Mouse (Mus musculus) kidney, postnatal 0 days (tissue): ENCODE measurements around the gene BC051019. TPM values are rescaled to one million over a fixed set of nuclear protein-coding genes. Genes with fewer than 3 reads are reported as not detected.
A peak's percentile ranks its signal among the peaks of the same experiment; 100 is the strongest.

Experiments
- ATAC-seq: fragments of 200-750 bp; cut with Nextera tagmentation; replicated peaks from 2 replicates; pipeline ENCODE4 v1.8.0; 2017; ENCODE audit warnings: low read depth, moderate number of reproducible peaks, moderate TSS enrichment, moderate library complexity; ENCODE audit not compliant: low FRiP score
- DNase-seq: peaks from one replicate; pipeline ENCODE4 v3.0.0-alpha.2; 2016; ENCODE audit warnings: low spot score
- H3K27ac ChIP-seq: fragments of 300-500 bp; sonication (generic); 2 replicates; pipeline ENCODE4 v1.5.1; 2014; ENCODE audit warnings: mild to moderate bottlenecking
- H3K27me3 ChIP-seq: fragments of 300-500 bp; sonication (generic); 2 replicates; pipeline ENCODE4 v1.6.1; 2014; ENCODE audit warnings: low read length, mixed read lengths; ENCODE audit not compliant: insufficient read depth
- H3K36me3 ChIP-seq: fragments of 300-500 bp; sonication (generic); 2 replicates; pipeline ENCODE4 v1.6.1; 2014; ENCODE audit warnings: low read length, mixed read lengths; ENCODE audit not compliant: insufficient read depth
- H3K4me1 ChIP-seq: fragments of 300-500 bp; sonication (generic); replicated peaks from 2 replicates; pipeline ENCODE4 v1.6.1; 2014; ENCODE audit warnings: antibody characterized with exemption, low read length, mixed read lengths; ENCODE audit not compliant: insufficient read depth
- H3K4me2 ChIP-seq: fragments of 300-500 bp; sonication (generic); 2 replicates; pipeline ENCODE4 v1.6.1; 2014; ENCODE audit warnings: mild to moderate bottlenecking, low read length, moderate library complexity, mixed read lengths
- H3K4me3 ChIP-seq: fragments of 300-500 bp; sonication (generic); replicated peaks from 2 replicates; pipeline ENCODE4 v1.5.1; 2014; ENCODE audit warnings: low read depth, low read length
- H3K9ac ChIP-seq: fragments of 300-500 bp; sonication (generic); 2 replicates; pipeline ENCODE4 v1.6.1; 2014; ENCODE audit warnings: low read depth, low read length
- H3K9me3 ChIP-seq: fragments of 300-500 bp; sonication (generic); replicated peaks from 2 replicates; pipeline ENCODE4 v1.6.1; 2016; ENCODE audit warnings: low read length, inconsistent platforms, mixed read lengths
- CTCF ChIP-seq: IDR thresholded peaks from 2 replicates; pipeline ENCODE4 v1.5.1; 2016; ENCODE audit warnings: antibody characterized with exemption, low read depth, mild to moderate bottlenecking, moderate library complexity
- WGBS: fragments of 180-500 bp; shearing (Covaris S2); extraction: QIAGEN DNeasy Blood & Tissue Kit; methylation state at CpG from one replicate; pipeline ENCODE4 v1.1.7; 2014; 5-methylcytosine and 5-hydroxymethylcytosine counted together
- polyA plus RNA-seq: library from polyadenylated mRNA; unstranded; fragments of >200 nt; fragmentation: Nextera tagmentation; extraction: Ambion mirVana; gene quantifications from 2 replicates; pipeline ENCODE4 v1.2.1, GENCODE M21; 2015

BC051019 gene
- polyA plus RNA-seq, 1 experiment from 2014 or later, result not detected

DNA sequence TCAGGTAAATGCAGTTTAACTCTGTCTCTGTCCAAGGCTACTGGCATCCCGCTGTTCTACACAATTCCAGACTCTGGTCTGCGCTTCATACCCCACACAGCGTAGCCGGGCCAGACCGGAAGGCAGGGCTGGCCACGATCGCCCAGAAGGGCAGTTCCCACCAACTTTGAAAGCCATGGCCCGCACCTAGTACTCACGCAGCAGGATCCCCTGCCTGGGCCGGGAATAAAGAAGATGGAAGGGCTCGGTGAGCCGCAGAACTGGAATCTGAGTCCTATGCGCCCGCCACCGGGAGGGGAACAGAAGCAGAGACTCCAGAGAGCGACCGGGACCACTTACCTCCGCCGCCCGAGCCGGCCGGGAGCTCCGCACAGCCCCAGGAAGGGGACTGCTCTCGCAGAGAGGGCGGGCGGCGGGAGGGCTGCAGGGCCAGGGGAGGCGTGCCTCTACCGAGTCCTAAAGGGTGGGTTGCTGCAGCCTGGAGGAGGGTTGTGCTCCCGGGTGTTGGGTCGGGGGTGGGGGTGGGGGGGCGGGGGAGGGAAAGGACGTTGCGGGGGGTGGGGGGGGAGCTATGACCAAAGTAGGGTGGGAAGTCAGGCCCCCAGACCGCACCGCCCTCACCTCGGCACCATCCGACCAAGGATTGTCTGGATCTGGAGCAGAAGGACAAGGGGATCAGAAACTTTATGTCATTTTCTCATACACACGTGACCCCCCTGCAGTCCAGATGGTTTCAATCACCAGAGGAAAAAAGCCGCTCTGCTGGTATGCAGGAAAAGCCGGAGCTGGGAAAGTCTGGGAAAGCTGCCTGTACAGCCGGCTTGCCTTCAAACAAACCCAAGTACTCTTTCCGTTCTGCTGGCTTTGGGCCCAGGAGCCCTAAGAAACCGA, 51.8 kb downstream of the BC051019 start:
- no peaks in the 10 kb centered on the region for H3K27me3 ChIP-seq
- peaks cover 8% of the 10 kb centered on the region for H3K4me1 ChIP-seq
- H3K36me3 ChIP-seq, result no peaks in the 10 kb centered on the region
- peak overlapping the region; percentile 87 for H3K4me2 ChIP-seq
- H3K4me3 ChIP-seq, result peak overlapping the region; percentile 80
- DNase-seq, result peak; percentile 98
- under 1% methylated on average over 35 of the region's 44 CpGs for WGBS
- peak overlapping the region; percentile 95 for H3K27ac ChIP-seq
- TF ChIP-seq CTCF, result no peak
- H3K9me3 ChIP-seq, result no peaks in the 10 kb centered on the region
- peak; percentile 93 for ATAC-seq
- H3K9ac ChIP-seq, result peak overlapping the region; percentile 90

DNA sequence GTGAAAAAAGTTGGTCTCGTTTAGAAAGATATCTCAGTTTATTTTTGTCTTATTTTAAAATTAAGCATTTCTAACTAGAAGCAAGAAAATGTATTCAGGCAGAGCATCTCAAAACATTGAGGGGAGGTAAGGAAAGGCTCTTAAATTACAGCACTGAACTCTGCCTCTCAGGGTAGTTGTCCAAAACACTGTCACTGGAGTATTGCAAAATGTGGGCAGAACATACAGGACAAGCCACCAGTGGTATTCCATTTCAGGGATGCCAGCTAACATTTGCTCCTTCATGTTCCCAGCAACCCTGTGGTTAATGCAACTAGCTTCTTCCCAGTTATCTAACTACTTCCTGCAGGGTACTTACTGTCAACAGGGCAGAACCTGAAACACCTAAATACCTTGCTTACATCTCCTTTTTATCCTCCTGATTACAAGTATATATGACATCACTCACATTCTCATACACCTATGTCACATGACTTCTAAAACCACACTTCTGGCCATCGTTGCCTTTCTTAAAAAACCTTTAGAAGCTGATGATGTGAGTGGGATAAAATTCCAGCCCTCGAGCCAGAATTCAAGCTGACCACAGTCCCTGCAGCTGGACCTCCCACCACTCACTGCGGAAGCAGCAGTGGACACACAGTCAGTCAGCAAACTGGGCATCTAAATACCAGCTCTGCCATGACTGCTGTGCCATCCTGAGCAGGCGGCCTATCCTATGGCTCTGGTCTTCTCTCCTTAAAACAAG, 54.1 kb downstream of the BC051019 start:
- ATAC-seq, result no peak
- Histone ChIP-seq H3K4me1 (peaks cover 8% of the 10 kb centered on the region), H3K9ac (0 out of 2 replicates have a peak overlapping the region, but pooled peaks have one; percentile 8), H3K27ac (no peak overlapping the region), H3K4me2 (peak overlapping the region; percentile 87), H3K4me3 (no peak overlapping the region; the same call in 1 of the 2 replicates), H3K36me3 (no peaks in the 10 kb centered on the region), H3K9me3 (no peaks in the 10 kb centered on the region), H3K27me3 (no peaks in the 10 kb centered on the region)
- 64% methylated on average over 5 of the region's 5 CpGs for WGBS
- peak; percentile 48 for DNase-seq
- TF ChIP-seq CTCF, result no peak

DNA sequence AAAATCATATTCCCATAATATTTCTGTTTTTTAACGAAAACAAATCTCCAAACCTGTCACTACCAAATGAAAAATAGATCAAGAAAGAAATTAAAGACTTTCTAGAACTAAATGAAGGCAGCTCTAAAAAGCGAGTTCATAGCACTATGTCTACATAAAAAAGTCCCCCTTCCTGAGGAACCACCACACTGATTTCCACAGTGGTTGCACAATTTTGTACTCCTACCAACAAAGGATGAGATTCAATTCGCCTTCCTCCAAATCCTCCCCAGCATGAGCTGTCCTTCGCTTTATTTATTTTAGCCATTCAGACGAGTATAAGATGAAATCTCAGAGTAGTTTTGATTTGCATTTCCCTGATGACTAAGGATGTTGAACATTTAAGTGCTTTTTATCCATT, 57.0 kb downstream of the BC051019 start:
- Histone ChIP-seq H3K4me1 (peaks cover 8% of the 10 kb centered on the region), H3K27me3 (no peaks in the 10 kb centered on the region), H3K4me3 (no peak overlapping the region), H3K9me3 (no peaks in the 10 kb centered on the region), H3K9ac (no peak overlapping the region), H3K27ac (no peak overlapping the region), H3K36me3 (no peaks in the 10 kb centered on the region), H3K4me2 (no peak overlapping the region)
- DNase-seq (no peak), ATAC-seq (no peak)
- TF ChIP-seq CTCF, result no peak
- WGBS, result 75% methylated on average over 5 of the region's 5 CpGs

DNA sequence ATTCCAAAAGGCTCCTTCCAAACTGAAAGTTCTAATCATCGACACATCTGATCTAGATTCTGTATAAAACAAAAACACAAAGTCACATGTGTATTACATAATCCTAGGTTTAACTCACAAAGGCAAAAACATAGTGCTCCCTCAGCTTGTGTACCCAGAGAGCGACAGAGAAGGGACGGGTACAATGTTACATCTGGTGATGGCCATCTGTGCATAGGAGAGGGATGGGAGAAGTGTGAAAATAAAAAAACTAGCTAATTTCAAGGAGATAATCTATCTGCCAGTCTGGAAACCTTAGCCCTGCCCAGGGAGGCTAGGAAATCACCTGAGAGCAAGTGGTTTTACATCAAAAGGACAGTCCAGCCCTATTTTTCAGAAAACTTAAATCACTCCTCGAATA, 61.0 kb downstream of the BC051019 start:
- no peaks in the 10 kb centered on the region for H3K9me3 ChIP-seq
- H3K36me3 ChIP-seq, result no peaks in the 10 kb centered on the region
- no peak overlapping the region for H3K9ac ChIP-seq
- no peak for TF ChIP-seq CTCF
- no peaks in the 10 kb centered on the region for H3K4me1 ChIP-seq
- DNase-seq (no peak), ATAC-seq (no peak)
- WGBS, result 85% methylated on average over 4 of the region's 4 CpGs
- no peaks in the 10 kb centered on the region for H3K27me3 ChIP-seq
- H3K4me3 ChIP-seq, result no peak overlapping the region
- H3K27ac ChIP-seq, result no peak overlapping the region
- no peak overlapping the region for H3K4me2 ChIP-seq

Other genes with a start within 250 kb of the BC051019 start
- 0.05 TPM in 1 of 2 replicates, not detected in the other for gene Trim66, start 215.7 kb downstream of the BC051019 start, polyA plus RNA-seq
- 156 and 166 TPM in 2 replicates for gene Rpl27a, start 204.7 kb downstream of the BC051019 start, polyA plus RNA-seq
- gene St5, start 20.2 kb downstream of the BC051019 start, polyA plus RNA-seq, result 40.3 and 42.2 TPM in 2 replicates
- gene Akip1, start 20.2 kb downstream of the BC051019 start, polyA plus RNA-seq, result 33.1 and 33.6 TPM in 2 replicates
- gene Ascl3, start 7.9 kb upstream of the BC051019 start, polyA plus RNA-seq, result 0.61 and 0.68 TPM in 2 replicates
- 94.9 and 95.7 TPM in 2 replicates for gene Tmem9b, start 29.0 kb upstream of the BC051019 start, polyA plus RNA-seq
- 0.74 and 1.6 TPM in 2 replicates for gene Nrip3, start 58.2 kb upstream of the BC051019 start, polyA plus RNA-seq
- gene Scube2, start 141.8 kb upstream of the BC051019 start, polyA plus RNA-seq, result 2.0 and 2.2 TPM in 2 replicates
- 32.3 and 35.0 TPM in 2 replicates for gene Dennd5a, start 236.6 kb upstream of the BC051019 start, polyA plus RNA-seq